Mouse (Mus musculus) gastrocnemius, adult 2 months (tissue): ENCODE results near the gene Uhrf1bp1. TPM values are rescaled to one million over a fixed set of nuclear protein-coding genes. Genes with fewer than 3 reads are reported as not detected.

Experiments
- DNase-seq: peaks from one replicate; pipeline ENCODE4 v3.0.0; 2022
- H3K27ac ChIP-seq: fragments of 200-600 bp; 2 replicates; pipeline ENCODE4 v1.8.1; 2022; ENCODE audit warnings: mild to moderate bottlenecking
- H3K4me3 ChIP-seq: fragments of 200-600 bp; 2 replicates; pipeline ENCODE4 v1.8.1; 2022; ENCODE audit warnings: mild to moderate bottlenecking, moderate library complexity
- CTCF ChIP-seq: fragments of 200-600 bp; IDR thresholded peaks from 2 replicates; pipeline ENCODE4 v1.8.1; 2022; ENCODE audit warnings: antibody characterized with exemption, mild to moderate bottlenecking, moderate library complexity
- intact Hi-C: fragments of 180-260 bp; cut with DNase I; formaldehyde crosslinking; loops from one replicate; pipeline ENCODE4 v1.15.1; 2025
- total RNA-seq, 2 experiments: library from RNA; stranded (reverse); gene quantifications; 2 replicates each; pipeline ENCODE4 v1.2.3; 2021

The Uhrf1bp1 gene
- total RNA-seq, 2 experiments from 2014 or later: 25.9 to 26.0 TPM

DNA sequence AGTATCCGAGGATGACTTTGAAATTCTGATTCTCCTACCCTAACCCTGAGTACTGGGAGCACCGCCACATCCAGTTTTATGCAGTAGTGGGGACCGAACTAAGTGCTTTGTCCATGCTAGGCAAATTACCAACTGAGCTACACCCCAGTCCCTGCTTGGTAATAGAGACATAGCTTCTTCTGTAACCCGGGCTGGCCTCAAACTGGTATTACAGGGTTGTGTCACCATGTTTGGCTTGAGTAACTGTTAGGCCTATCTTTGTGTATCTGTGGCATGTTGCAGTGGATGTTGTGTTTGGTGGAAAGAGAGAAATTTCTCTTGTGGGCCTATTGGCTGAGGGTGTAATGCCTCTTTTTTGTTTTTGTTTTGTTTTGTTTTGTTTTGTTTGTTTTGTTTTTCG is 74.0 kb downstream of the Uhrf1bp1 start:
- Histone ChIP-seq H3K27ac (no peak overlapping the region), H3K4me3 (no peak overlapping the region)
- DNase-seq: no peak
- TF ChIP-seq CTCF: no peak
- intact Hi-C loops: no loop called here

DNA sequence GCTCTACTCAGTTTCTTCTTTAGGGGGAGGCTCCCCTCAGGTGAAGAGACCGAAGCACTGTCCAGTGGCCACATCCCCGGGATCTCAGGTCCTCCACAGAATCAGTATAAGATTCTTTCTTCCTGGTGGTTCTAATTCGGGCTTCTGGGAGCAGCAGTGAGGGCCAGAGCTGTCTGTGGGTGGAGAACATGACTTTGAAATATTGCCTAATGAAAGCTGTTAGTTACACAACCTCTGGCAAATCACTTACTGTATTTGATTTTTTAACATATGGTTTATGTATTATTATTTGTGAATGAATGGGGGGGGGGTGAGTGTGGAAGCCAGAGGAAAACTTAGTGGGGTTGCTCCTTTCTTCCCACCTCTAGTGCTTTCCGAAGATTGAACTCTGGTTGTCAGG is 75.6 kb downstream of the Uhrf1bp1 start:
- TF ChIP-seq CTCF: no peak
- H3K27ac ChIP-seq: 0 out of 2 replicates have a peak overlapping the region, but pooled peaks have one; percentile 3
- no peak overlapping the region for H3K4me3 ChIP-seq
- intact Hi-C loops: no loop called here
- DNase-seq: no peak

- intact Hi-C loops: no loop called here
- H3K27ac ChIP-seq: peak overlapping the region; percentile 69
- no peak overlapping the region for H3K4me3 ChIP-seq
- no peak for TF ChIP-seq CTCF
- no peak for DNase-seq
These were observed 78.1 kb downstream of the Uhrf1bp1 start for GRCm38 (mm10) chr17:27934136-27934910.

DNA sequence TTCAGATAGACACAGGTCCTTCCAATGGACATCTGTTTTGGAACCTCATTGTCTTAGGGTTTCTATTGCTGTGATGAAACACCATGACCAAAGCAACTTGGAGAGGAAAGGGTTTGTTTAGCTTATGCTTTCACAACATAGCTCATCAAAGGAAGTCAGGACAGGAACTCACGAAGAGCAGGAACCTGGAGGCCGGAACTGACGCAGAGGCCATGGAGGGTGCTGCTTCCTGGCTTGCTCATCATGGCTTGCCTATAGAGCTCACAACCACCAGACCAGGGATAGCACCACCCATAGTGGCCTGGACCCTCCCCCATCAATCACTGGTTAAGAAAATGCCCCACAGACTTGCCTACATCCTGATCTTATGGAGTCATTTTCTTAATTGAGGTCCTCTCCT is 78.8 kb downstream of the Uhrf1bp1 start:
- Histone ChIP-seq H3K27ac (peak overlapping the region; percentile 69), H3K4me3 (no peak overlapping the region)
- no peak for DNase-seq
- no peak for TF ChIP-seq CTCF
- intact Hi-C loops: no loop called here

- Histone ChIP-seq H3K27ac (peak overlapping the region; percentile 61; the same call in 1 of the 2 replicates), H3K4me3 (no peak overlapping the region)
These were observed 80.9 kb downstream of the Uhrf1bp1 start for GRCm38 (mm10) chr17:27937054-27937615.

GRCm38 (mm10) chr17:27938121-27938754 is 82.0 kb downstream of the Uhrf1bp1 start:
- H3K27ac ChIP-seq: peak overlapping the region; percentile 61

More at GRCm38 (mm10) chr17:27937054-27937615, 80.9 kb downstream of the Uhrf1bp1 start:
- no peak for DNase-seq
- intact Hi-C loops: no loop called here
- no peak for TF ChIP-seq CTCF

GRCm38 (mm10) chr17:27939028-27939427 is 82.8 kb downstream of the Uhrf1bp1 start:
- TF ChIP-seq CTCF: no peak
- intact Hi-C loops: no loop called here
- DNase-seq: no peak
- no peak overlapping the region for H3K4me3 ChIP-seq
- peak overlapping the region; percentile 61 for H3K27ac ChIP-seq

More at GRCm38 (mm10) chr17:27938121-27938754, 82.0 kb downstream of the Uhrf1bp1 start:
- no peak for DNase-seq
- intact Hi-C loops: no loop called here
- TF ChIP-seq CTCF: no peak
- H3K4me3 ChIP-seq: no peak overlapping the region

GRCm38 (mm10) chr17:27940352-27940751 is 84.1 kb downstream of the Uhrf1bp1 start:
- Histone ChIP-seq H3K27ac (peak overlapping the region; percentile 38), H3K4me3 (no peak overlapping the region)
- intact Hi-C loops: no loop called here
- DNase-seq: peak; percentile 53
- no peak for TF ChIP-seq CTCF

- peak overlapping the region; percentile 38; the same call in 1 of the 2 replicates for H3K27ac ChIP-seq
- no peak for DNase-seq
- no peak overlapping the region for H3K4me3 ChIP-seq
- intact Hi-C loops: no loop called here
- no peak for TF ChIP-seq CTCF
These were observed 84.9 kb downstream of the Uhrf1bp1 start for GRCm38 (mm10) chr17:27941178-27941577.

DNA sequence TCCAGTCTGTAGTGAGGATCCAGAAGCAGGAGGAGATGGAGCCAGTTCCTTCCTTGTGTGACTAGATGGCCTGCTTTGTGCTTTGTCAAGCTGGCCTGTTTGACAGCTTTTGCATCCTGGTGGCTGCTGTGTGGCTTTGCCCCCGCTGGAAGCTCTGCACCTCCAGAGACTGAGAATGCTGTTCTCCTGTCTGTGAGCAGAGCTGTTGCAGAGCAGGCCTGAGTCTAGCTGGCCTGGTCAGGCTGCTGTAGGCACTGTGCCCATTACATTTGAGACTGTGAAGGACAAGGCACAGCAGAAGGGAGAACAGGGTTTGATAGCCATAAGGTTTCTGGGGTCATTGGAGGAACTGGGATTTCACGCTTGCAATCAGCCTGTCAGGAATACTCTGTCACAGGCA is 85.5 kb downstream of the Uhrf1bp1 start:
- Histone ChIP-seq H3K27ac (peak overlapping the region; percentile 38), H3K4me3 (no peak overlapping the region)
- intact Hi-C loops: no loop called here
- no peak for DNase-seq
- no peak for TF ChIP-seq CTCF

DNA sequence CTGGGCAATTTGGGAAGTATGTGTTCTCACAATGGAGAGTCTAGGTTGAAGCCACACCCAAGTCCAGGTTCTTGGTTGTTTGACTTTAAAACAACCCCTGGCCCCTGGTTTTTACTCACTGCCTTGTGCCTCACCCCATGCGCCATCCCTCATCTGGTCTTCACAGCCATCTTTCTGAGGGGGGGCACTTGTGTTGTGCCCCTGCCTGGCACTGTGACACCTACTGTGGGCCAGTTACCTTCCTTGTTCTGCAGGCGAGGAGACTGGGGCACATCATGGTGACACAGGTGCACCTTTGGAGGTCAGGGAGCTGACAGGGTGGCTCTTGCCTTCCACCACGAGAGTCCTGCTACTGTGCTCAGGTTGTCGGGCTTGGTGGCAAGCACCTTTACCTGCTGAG is 85.9 kb downstream of the Uhrf1bp1 start:
- no peak for TF ChIP-seq CTCF
- no peak overlapping the region for H3K4me3 ChIP-seq
- no peak for DNase-seq
- intact Hi-C loops: no loop called here
- no peak overlapping the region for H3K27ac ChIP-seq

DNA sequence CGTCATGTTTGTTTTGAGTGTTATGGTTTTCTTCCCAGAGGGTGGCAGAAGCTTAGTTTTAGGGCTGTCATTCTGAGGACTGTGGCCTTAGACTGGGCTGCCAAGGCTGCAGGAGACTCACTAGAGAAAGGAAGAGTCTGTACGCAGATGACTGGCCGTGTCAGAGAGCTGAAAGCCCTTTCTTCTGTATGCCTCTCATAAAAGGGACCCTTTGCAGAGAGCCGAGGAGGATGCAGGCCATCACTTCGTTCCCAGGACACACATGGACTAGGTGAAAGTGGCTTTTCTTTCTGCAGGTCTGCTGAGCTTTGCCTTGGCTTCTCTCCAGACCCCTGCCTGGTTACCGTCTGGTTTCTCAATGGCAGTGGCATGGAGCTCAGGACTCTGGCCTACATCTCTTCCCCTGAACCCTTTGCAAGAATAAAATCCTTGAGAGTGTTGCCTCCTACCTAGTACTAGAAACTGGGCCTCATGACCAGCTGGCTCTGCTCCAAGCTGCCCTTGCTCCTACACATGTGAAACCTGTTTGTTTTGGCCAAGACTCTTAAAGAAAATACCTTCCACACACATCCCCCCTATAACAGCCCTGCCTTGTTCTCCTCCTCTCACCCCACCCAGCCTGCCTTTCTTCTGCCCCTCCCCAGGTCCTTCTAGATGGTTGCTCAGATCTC is 89.4 kb downstream of the Uhrf1bp1 start:
- Histone ChIP-seq H3K27ac (peak overlapping the region; percentile 38; the same call in 1 of the 2 replicates), H3K4me3 (no peak overlapping the region)
- no peak for DNase-seq
- TF ChIP-seq CTCF: no peak
- intact Hi-C loops: no loop called here
